Mouse (Mus musculus): Measurements from ENCODE around the gene Smim12. TPM values are rescaled to one million over a fixed set of nuclear protein-coding genes. Genes with fewer than 3 reads are reported as not detected.

Smim12 gene
- total and polyA plus RNA-seq, 2 experiments from 2014 or later, result 40.8 to 63.7 TPM

GRCm38 (mm10) chr4:127203081-127203480 is 40.5 kb upstream of the Smim12 start:
- WGBS, result 83% methylated on average over 1 of the region's 1 CpGs
- ATAC-seq, result no peak
- TF ChIP-seq CTCF (IDR thresholded peaks at IDR 0.05; ENCODE audit: low read depth), result no peak

GRCm38 (mm10) chr4:127211318-127211717 is 32.3 kb upstream of the Smim12 start:
- no peaks in the 10 kb centered on the region for H3K36me3 ChIP-seq (ENCODE audit: insufficient read depth, low read length)
- WGBS, result 37% methylated on average over 9 of the region's 9 CpGs
- H3K4me1 ChIP-seq (ENCODE audit: insufficient read depth, low read length), result no peaks in the 10 kb centered on the region
- DNase-seq (ENCODE audit: low spot score), result peak; percentile 77
- H3K4me2 ChIP-seq (ENCODE audit: low read depth, low read length), result no peak overlapping the region
- peak; percentile 61; the same call in 1 of the 2 replicates for ATAC-seq
- H3K9ac ChIP-seq (replicated peaks; ENCODE audit: low read length), result no peak overlapping the region
- H3K27ac ChIP-seq, result peak overlapping the region; percentile 32
- 0 out of 2 replicates have a peak, but pooled peaks have one; percentile 15 for TF ChIP-seq CTCF (IDR thresholded peaks at IDR 0.05; ENCODE audit: low read depth)
- no peaks in the 10 kb centered on the region for H3K9me3 ChIP-seq (ENCODE audit: low read length)
- no peak overlapping the region for H3K4me3 ChIP-seq (ENCODE audit: low read length)
- H3K27me3 ChIP-seq (ENCODE audit: insufficient read depth, low read length), result no peaks in the 10 kb centered on the region

More at GRCm38 (mm10) chr4:127203081-127203480, 40.5 kb upstream of the Smim12 start:
- DNase-seq (ENCODE audit: low spot score), result no peak
- no peaks in the 10 kb centered on the region for H3K4me1 ChIP-seq (ENCODE audit: insufficient read depth, low read length)
- H3K4me2 ChIP-seq (ENCODE audit: low read depth, low read length), result no peak overlapping the region
- H3K27ac ChIP-seq, result no peak overlapping the region
- no peak overlapping the region for H3K9ac ChIP-seq (replicated peaks; ENCODE audit: low read length)
- no peaks in the 10 kb centered on the region for H3K9me3 ChIP-seq (ENCODE audit: low read length)
- H3K4me3 ChIP-seq (ENCODE audit: low read length), result no peak overlapping the region
- H3K27me3 ChIP-seq (ENCODE audit: insufficient read depth, low read length), result no peaks in the 10 kb centered on the region
- no peaks in the 10 kb centered on the region for H3K36me3 ChIP-seq (ENCODE audit: insufficient read depth, low read length)

GRCm38 (mm10) chr4:127214510-127214909 is 29.1 kb upstream of the Smim12 start:
- Histone ChIP-seq H3K27me3 (ENCODE audit: insufficient read depth, low read length) (no peaks in the 10 kb centered on the region), H3K4me2 (ENCODE audit: low read depth, low read length) (no peak overlapping the region), H3K4me1 (ENCODE audit: insufficient read depth, low read length) (no peaks in the 10 kb centered on the region), H3K36me3 (ENCODE audit: insufficient read depth, low read length) (no peaks in the 10 kb centered on the region), H3K9ac (replicated peaks; ENCODE audit: low read length) (no peak overlapping the region), H3K9me3 (ENCODE audit: low read length) (no peaks in the 10 kb centered on the region), H3K27ac (no peak overlapping the region), H3K4me3 (ENCODE audit: low read length) (no peak overlapping the region)
- DNase-seq (ENCODE audit: low spot score), result no peak
- ATAC-seq, result no peak
- WGBS, result 35% methylated on average over 27 of the region's 28 CpGs
- no peak for TF ChIP-seq CTCF (IDR thresholded peaks at IDR 0.05; ENCODE audit: low read depth)

GRCm38 (mm10) chr4:127215103-127215502 is 28.5 kb upstream of the Smim12 start:
- Histone ChIP-seq H3K36me3 (ENCODE audit: insufficient read depth, low read length) (no peaks in the 10 kb centered on the region), H3K9me3 (ENCODE audit: low read length) (no peaks in the 10 kb centered on the region), H3K4me2 (ENCODE audit: low read depth, low read length) (no peak overlapping the region), H3K4me3 (ENCODE audit: low read length) (no peak overlapping the region), H3K27me3 (ENCODE audit: insufficient read depth, low read length) (no peaks in the 10 kb centered on the region), H3K9ac (replicated peaks; ENCODE audit: low read length) (no peak overlapping the region), H3K27ac (no peak overlapping the region), H3K4me1 (ENCODE audit: insufficient read depth, low read length) (no peaks in the 10 kb centered on the region)
- no peak for DNase-seq (ENCODE audit: low spot score)
- WGBS, result 54% methylated on average over 11 of the region's 11 CpGs
- ATAC-seq, result no peak
- peak; percentile 62 for TF ChIP-seq CTCF (IDR thresholded peaks at IDR 0.05; ENCODE audit: low read depth)

- WGBS, result 33% methylated on average over 5 of the region's 9 CpGs
- no peak for ATAC-seq
- Histone ChIP-seq H3K9me3 (ENCODE audit: low read length) (no peaks in the 10 kb centered on the region), H3K4me1 (ENCODE audit: insufficient read depth, low read length) (no peaks in the 10 kb centered on the region), H3K27ac (no peak overlapping the region), H3K9ac (replicated peaks; ENCODE audit: low read length) (no peak overlapping the region), H3K4me3 (ENCODE audit: low read length) (no peak overlapping the region), H3K27me3 (ENCODE audit: insufficient read depth, low read length) (no peaks in the 10 kb centered on the region), H3K36me3 (ENCODE audit: insufficient read depth, low read length) (no peaks in the 10 kb centered on the region), H3K4me2 (ENCODE audit: low read depth, low read length) (no peak overlapping the region)
- no peak for TF ChIP-seq CTCF (IDR thresholded peaks at IDR 0.05; ENCODE audit: low read depth)
- DNase-seq (ENCODE audit: low spot score), result no peak
These were observed 27.8 kb upstream of the Smim12 start for GRCm38 (mm10) chr4:127215799-127216198.

- no peak for TF ChIP-seq CTCF (IDR thresholded peaks at IDR 0.05; ENCODE audit: low read depth)
- no peak for ATAC-seq
- Histone ChIP-seq H3K27ac (no peak overlapping the region), H3K36me3 (ENCODE audit: insufficient read depth, low read length) (no peaks in the 10 kb centered on the region), H3K27me3 (ENCODE audit: insufficient read depth, low read length) (no peaks in the 10 kb centered on the region), H3K4me1 (ENCODE audit: insufficient read depth, low read length) (no peaks in the 10 kb centered on the region), H3K4me3 (ENCODE audit: low read length) (no peak overlapping the region), H3K9me3 (ENCODE audit: low read length) (no peaks in the 10 kb centered on the region), H3K9ac (replicated peaks; ENCODE audit: low read length) (no peak overlapping the region), H3K4me2 (ENCODE audit: low read depth, low read length) (no peak overlapping the region)
- 66% methylated on average over 4 of the region's 4 CpGs for WGBS
- DNase-seq (ENCODE audit: low spot score), result no peak
These were observed 27.3 kb upstream of the Smim12 start for GRCm38 (mm10) chr4:127216251-127216651.

GRCm38 (mm10) chr4:127217048-127217447 is 26.5 kb upstream of the Smim12 start:
- TF ChIP-seq CTCF (IDR thresholded peaks at IDR 0.05; ENCODE audit: low read depth), result no peak
- WGBS, result 53% methylated on average over 11 of the region's 11 CpGs
- Histone ChIP-seq H3K4me2 (ENCODE audit: low read depth, low read length) (no peak overlapping the region), H3K9me3 (ENCODE audit: low read length) (no peaks in the 10 kb centered on the region), H3K4me3 (ENCODE audit: low read length) (no peak overlapping the region), H3K4me1 (ENCODE audit: insufficient read depth, low read length) (no peaks in the 10 kb centered on the region), H3K27me3 (ENCODE audit: insufficient read depth, low read length) (no peaks in the 10 kb centered on the region), H3K9ac (replicated peaks; ENCODE audit: low read length) (no peak overlapping the region), H3K27ac (no peak overlapping the region), H3K36me3 (ENCODE audit: insufficient read depth, low read length) (no peaks in the 10 kb centered on the region)
- no peak for DNase-seq (ENCODE audit: low spot score)
- ATAC-seq, result no peak
